In the genomic region with DNA sequence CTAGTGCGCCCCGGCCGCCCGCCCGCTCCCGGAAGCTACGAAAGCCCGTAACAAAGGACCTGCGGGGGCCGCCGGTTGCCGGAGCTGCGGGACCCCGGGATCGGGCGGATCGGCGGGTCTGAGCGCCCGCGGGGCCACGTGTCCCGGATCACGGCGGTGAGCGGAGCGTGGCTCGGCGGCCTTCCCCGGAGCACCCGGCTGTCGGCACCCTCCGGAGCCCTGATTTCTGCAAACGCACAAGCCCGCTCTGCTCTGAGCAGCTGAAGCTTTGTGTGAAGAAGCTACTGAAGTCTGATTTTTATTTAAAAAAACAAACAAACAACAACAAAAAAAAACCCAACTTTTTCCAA, we compare ENCODE assay signal across 7 mouse cellular contexts. TPM values are rescaled to one million over a fixed set of nuclear protein-coding genes. Genes with fewer than 3 reads are reported as not detected.
A peak's percentile ranks its signal among the peaks of the same experiment; 100 is the strongest.
DNase-seq lines count a peak whose midpoint lies in the region; ATAC-seq and TF ChIP-seq lines count a peak whose summit lies in the region.

No protein-coding gene starts in this region.

- peak overlapping the region; percentile 98 for H3K4me3 ChIP-seq in testis, adult 2 months (ENCODE audit: control insufficient read depth, low read depth, low read length)
- peak overlapping the region; percentile 87 for H3K4me3 ChIP-seq in forebrain, embryonic 12.5 days (replicated peaks)
- H3K4me3 ChIP-seq in liver, embryonic 12.5 days = peak overlapping the region; percentile 97

- no peaks in the 10 kb centered on the region for H3K36me3 ChIP-seq in testis, adult 2 months (ENCODE audit: control insufficient read depth, insufficient read depth, low read length)
- H3K36me3 ChIP-seq in forebrain, embryonic 12.5 days (replicated peaks) = peaks cover 17% of the 10 kb centered on the region
- peaks cover 34% of the 10 kb centered on the region for H3K36me3 ChIP-seq in liver, embryonic 12.5 days

- no peak for TF ChIP-seq POLR2A in testis, adult 2 months (IDR thresholded peaks at IDR 0.05; ENCODE audit: control insufficient read depth, low read depth, low read length)

- no peak for DNase-seq in testis, postnatal 14 days (ENCODE audit: low spot score)
- DNase-seq in natural killer cell, adult 2 months (ENCODE audit: low spot score in 2 of 2) = no peak
- DNase-seq in B cell, adult 2 months = no peak
- no peak for DNase-seq in cerebellum, postnatal 36 days

- peak; percentile 74; the same call in 1 of the 2 replicates for ATAC-seq in forebrain, embryonic 12.5 days (ENCODE audit: low FRiP score)
- ATAC-seq in liver, embryonic 12.5 days = peak; percentile 59

- peak overlapping the region; percentile 81 for H3K27ac ChIP-seq in testis, adult 2 months (ENCODE audit: control insufficient read depth, insufficient read depth, low read depth, low read length)
- peak overlapping the region; percentile 85 for H3K27ac ChIP-seq in forebrain, embryonic 12.5 days
- peak overlapping the region; percentile 86 for H3K27ac ChIP-seq in liver, embryonic 12.5 days

- no peaks in the 10 kb centered on the region for H3K9me3 ChIP-seq in forebrain, embryonic 12.5 days
- H3K9me3 ChIP-seq in liver, embryonic 12.5 days (replicated peaks) = no peaks in the 10 kb centered on the region

- no peaks in the 10 kb centered on the region for H3K27me3 ChIP-seq in testis, adult 2 months (ENCODE audit: control insufficient read depth, insufficient read depth, low read length)
- H3K27me3 ChIP-seq in forebrain, embryonic 12.5 days = no peaks in the 10 kb centered on the region
- no peaks in the 10 kb centered on the region for H3K27me3 ChIP-seq in liver, embryonic 12.5 days (replicated peaks)

- H3K9ac ChIP-seq in forebrain, embryonic 12.5 days = peak overlapping the region; percentile 86
- peak overlapping the region; percentile 88 for H3K9ac ChIP-seq in liver, embryonic 12.5 days

- no peak for TF ChIP-seq CTCF in testis, adult 2 months (IDR thresholded peaks at IDR 0.05; ENCODE audit: control insufficient read depth, insufficient read depth, insufficient replicate concordance, low read depth, low read length)

- peaks cover 11% of the 10 kb centered on the region for H3K4me1 ChIP-seq in testis, adult 2 months (ENCODE audit: control insufficient read depth, insufficient read depth, low read length)
- peaks cover 40% of the 10 kb centered on the region for H3K4me1 ChIP-seq in forebrain, embryonic 12.5 days
- peaks cover 51% of the 10 kb centered on the region for H3K4me1 ChIP-seq in liver, embryonic 12.5 days

- WGBS in forebrain, embryonic 12.5 days = under 1% methylated on average over 35 of the region's 35 CpGs
- WGBS in liver, embryonic 12.5 days (ENCODE audit: insufficient replicate concordance) = under 1% methylated on average over 35 of the region's 35 CpGs

- H3K4me2 ChIP-seq in forebrain, embryonic 12.5 days = peak overlapping the region; percentile 70
- peak overlapping the region; percentile 79 for H3K4me2 ChIP-seq in liver, embryonic 12.5 days

RNA-seq across cellular contexts. Expression of a gene that starts 0.3 kb away (rescaled TPM):
- 5.7 and 7.0 TPM in 2 replicates for polyA plus RNA-seq in testis, adult 2 months (2012; rRNA removed)
- 29.4 and 31.2 TPM in 2 replicates for polyA plus RNA-seq in forebrain, embryonic 12.5 days (2016; fragmentation: Nextera tagmentation; extraction: Ambion mirVana)
- 7.7 and 8.8 TPM in 2 replicates for polyA plus RNA-seq in liver, embryonic 12.5 days (2016; fragmentation: Nextera tagmentation; extraction: Ambion mirVana)

RNA-seq across cellular contexts. Expression of a gene that starts 0.6 kb away (rescaled TPM):
- polyA plus RNA-seq in testis, adult 2 months (2012; rRNA removed) = 2.7 and 3.5 TPM in 2 replicates
- 13.3 and 13.8 TPM in 2 replicates for polyA plus RNA-seq in forebrain, embryonic 12.5 days (2016; fragmentation: Nextera tagmentation; extraction: Ambion mirVana)
- 5.9 TPM in 2 replicates for polyA plus RNA-seq in liver, embryonic 12.5 days (2016; fragmentation: Nextera tagmentation; extraction: Ambion mirVana)

RNA-seq across cellular contexts. Expression of a gene that starts 24.7 kb away (rescaled TPM):
- not detected in 2 replicates for polyA plus RNA-seq in testis, adult 2 months (2012; rRNA removed)
- not detected in 2 replicates for polyA plus RNA-seq in forebrain, embryonic 12.5 days (2016; fragmentation: Nextera tagmentation; extraction: Ambion mirVana)
- polyA plus RNA-seq in liver, embryonic 12.5 days (2016; fragmentation: Nextera tagmentation; extraction: Ambion mirVana) = not detected in 2 replicates
